Mouse (Mus musculus): ENCODE data around the gene Gm20708. TPM values are rescaled to one million over a fixed set of nuclear protein-coding genes. Genes with fewer than 3 reads are reported as not detected.
"Not testable (repeated sequence)": the region's sequence is repeated elsewhere in the genome, so short reads cannot be mapped to it uniquely, and the experiment has no call there.

Gene Gm20708
- polyA plus RNA-seq, 1 experiment from 2014 or later = not detected

- peak overlapping the region; percentile 62 for H3K4me2 ChIP-seq (ENCODE audit: low read depth, low read length)
- H3K4me3 ChIP-seq (ENCODE audit: low read depth, low read length) = peak overlapping the region; percentile 28
- H3K36me3 ChIP-seq (replicated peaks; ENCODE audit: control insufficient read depth, insufficient read depth, low read depth, low read length) = no peaks in the 10 kb centered on the region
- peak overlapping the region; percentile 42; the same call in 1 of the 2 replicates for H3K9ac ChIP-seq (replicated peaks; ENCODE audit: low read length)
- H3K9me3 ChIP-seq (replicated peaks; ENCODE audit: control insufficient read depth, low read length) = no peaks in the 10 kb centered on the region
- H3K27ac ChIP-seq (replicated peaks; ENCODE audit: low read depth, low read length) = no peak overlapping the region
- H3K4me1 ChIP-seq (ENCODE audit: control insufficient read depth, insufficient read depth, low read length) = peaks cover 12% of the 10 kb centered on the region
- WGBS = 40% methylated on average over 9 of the region's 9 CpGs
- DNase-seq (ENCODE audit: low spot score) = no peak
- no peak for ATAC-seq (replicated peaks; ENCODE audit: insufficient number of reproducible peaks, low FRiP score, low TSS enrichment, low read depth)
- H3K27me3 ChIP-seq (ENCODE audit: control insufficient read depth, insufficient read depth, low read length) = peaks cover 5% of the 10 kb centered on the region
Measured at GRCm38 (mm10) chr11:117782705-117783034, 26.8 kb upstream of the Gm20708 start.

GRCm38 (mm10) chr11:117783089-117783488, 26.4 kb upstream of the Gm20708 start:
- no peaks in the 10 kb centered on the region for H3K9me3 ChIP-seq (replicated peaks; ENCODE audit: control insufficient read depth, low read length)
- H3K9ac ChIP-seq (replicated peaks; ENCODE audit: low read length) = peak overlapping the region; percentile 42; the same call in 1 of the 2 replicates
- H3K27ac ChIP-seq (replicated peaks; ENCODE audit: low read depth, low read length) = no peak overlapping the region
- ATAC-seq (replicated peaks; ENCODE audit: insufficient number of reproducible peaks, low FRiP score, low TSS enrichment, low read depth) (no peak), DNase-seq (ENCODE audit: low spot score) (peak; percentile 80)
- H3K4me1 ChIP-seq (ENCODE audit: control insufficient read depth, insufficient read depth, low read length) = peaks cover 12% of the 10 kb centered on the region
- peak overlapping the region; percentile 28 for H3K4me3 ChIP-seq (ENCODE audit: low read depth, low read length)
- peak overlapping the region; percentile 62 for H3K4me2 ChIP-seq (ENCODE audit: low read depth, low read length)
- H3K27me3 ChIP-seq (ENCODE audit: control insufficient read depth, insufficient read depth, low read length) = peaks cover 5% of the 10 kb centered on the region
- H3K36me3 ChIP-seq (replicated peaks; ENCODE audit: control insufficient read depth, insufficient read depth, low read depth, low read length) = no peaks in the 10 kb centered on the region
- 4% methylated on average over 31 of the region's 31 CpGs for WGBS

- DNase-seq (ENCODE audit: low spot score) (peak; percentile 24), ATAC-seq (replicated peaks; ENCODE audit: insufficient number of reproducible peaks, low FRiP score, low TSS enrichment, low read depth) (0 out of 2 replicates have a peak, but pooled peaks have one; percentile 25)
- no peak overlapping the region for H3K9ac ChIP-seq (replicated peaks; ENCODE audit: low read length)
- peaks cover 5% of the 10 kb centered on the region for H3K27me3 ChIP-seq (ENCODE audit: control insufficient read depth, insufficient read depth, low read length)
- no peaks in the 10 kb centered on the region for H3K36me3 ChIP-seq (replicated peaks; ENCODE audit: control insufficient read depth, insufficient read depth, low read depth, low read length)
- peak overlapping the region; percentile 62 for H3K4me2 ChIP-seq (ENCODE audit: low read depth, low read length)
- H3K27ac ChIP-seq (replicated peaks; ENCODE audit: low read depth, low read length) = no peak overlapping the region
- H3K4me1 ChIP-seq (ENCODE audit: control insufficient read depth, insufficient read depth, low read length) = peaks cover 9% of the 10 kb centered on the region
- no peak overlapping the region for H3K4me3 ChIP-seq (ENCODE audit: low read depth, low read length)
- WGBS = 29% methylated on average over 10 of the region's 10 CpGs
- H3K9me3 ChIP-seq (replicated peaks; ENCODE audit: control insufficient read depth, low read length) = no peaks in the 10 kb centered on the region
Measured at GRCm38 (mm10) chr11:117783683-117784309, 25.7 kb upstream of the Gm20708 start.

- Histone ChIP-seq H3K36me3 (replicated peaks; ENCODE audit: control insufficient read depth, insufficient read depth, low read depth, low read length) (no peaks in the 10 kb centered on the region), H3K9ac (replicated peaks; ENCODE audit: low read length) (no peak overlapping the region), H3K27me3 (ENCODE audit: control insufficient read depth, insufficient read depth, low read length) (peaks cover 5% of the 10 kb centered on the region), H3K9me3 (replicated peaks; ENCODE audit: control insufficient read depth, low read length) (no peaks in the 10 kb centered on the region), H3K4me1 (ENCODE audit: control insufficient read depth, insufficient read depth, low read length) (no peaks in the 10 kb centered on the region), H3K4me2 (ENCODE audit: low read depth, low read length) (no peak overlapping the region), H3K27ac (replicated peaks; ENCODE audit: low read depth, low read length) (no peak overlapping the region), H3K4me3 (ENCODE audit: low read depth, low read length) (no peak overlapping the region)
- no peak for ATAC-seq (replicated peaks; ENCODE audit: insufficient number of reproducible peaks, low FRiP score, low TSS enrichment, low read depth)
- 9% methylated on average over 10 of the region's 10 CpGs for WGBS
- DNase-seq (ENCODE audit: low spot score) = peak; percentile 63
Measured at GRCm38 (mm10) chr11:117786294-117786693, 23.2 kb upstream of the Gm20708 start.

- WGBS = 82% methylated on average over 7 of the region's 7 CpGs
- not testable (repeated sequence) for DNase-seq (ENCODE audit: low spot score); ATAC-seq (replicated peaks; ENCODE audit: insufficient number of reproducible peaks, low FRiP score, low TSS enrichment, low read depth)
Measured at GRCm38 (mm10) chr11:117788481-117788880, 21.0 kb upstream of the Gm20708 start.

GRCm38 (mm10) chr11:117790286-117790685, 19.2 kb upstream of the Gm20708 start:
- 7% methylated on average over 14 of the region's 14 CpGs for WGBS
- H3K27me3 ChIP-seq (ENCODE audit: control insufficient read depth, insufficient read depth, low read length) = no peaks in the 10 kb centered on the region
- no peak for ATAC-seq (replicated peaks; ENCODE audit: insufficient number of reproducible peaks, low FRiP score, low TSS enrichment, low read depth)
- no peak overlapping the region for H3K4me3 ChIP-seq (ENCODE audit: low read depth, low read length)
- H3K4me1 ChIP-seq (ENCODE audit: control insufficient read depth, insufficient read depth, low read length) = no peaks in the 10 kb centered on the region
- DNase-seq (ENCODE audit: low spot score) = peak; percentile 74
- H3K9ac ChIP-seq (replicated peaks; ENCODE audit: low read length) = no peak overlapping the region
- H3K9me3 ChIP-seq (replicated peaks; ENCODE audit: control insufficient read depth, low read length) = no peaks in the 10 kb centered on the region
- H3K27ac ChIP-seq (replicated peaks; ENCODE audit: low read depth, low read length) = no peak overlapping the region
- H3K36me3 ChIP-seq (replicated peaks; ENCODE audit: control insufficient read depth, insufficient read depth, low read depth, low read length) = no peaks in the 10 kb centered on the region
- H3K4me2 ChIP-seq (ENCODE audit: low read depth, low read length) = peak overlapping the region; percentile 15; the same call in 1 of the 2 replicates

More at GRCm38 (mm10) chr11:117788481-117788880, 21.0 kb upstream of the Gm20708 start:
- not testable (repeated sequence) for H3K4me2 ChIP-seq (ENCODE audit: low read depth, low read length); H3K9ac ChIP-seq (replicated peaks; ENCODE audit: low read length); H3K4me3 ChIP-seq (ENCODE audit: low read depth, low read length); H3K9me3 ChIP-seq (replicated peaks; ENCODE audit: control insufficient read depth, low read length); H3K27me3 ChIP-seq (ENCODE audit: control insufficient read depth, insufficient read depth, low read length); H3K36me3 ChIP-seq (replicated peaks; ENCODE audit: control insufficient read depth, insufficient read depth, low read depth, low read length); H3K27ac ChIP-seq (replicated peaks; ENCODE audit: low read depth, low read length); H3K4me1 ChIP-seq (ENCODE audit: control insufficient read depth, insufficient read depth, low read length)

- H3K4me1 ChIP-seq (ENCODE audit: control insufficient read depth, insufficient read depth, low read length) = no peaks in the 10 kb centered on the region
- 30% methylated on average over 23 of the region's 23 CpGs for WGBS
- H3K4me3 ChIP-seq (ENCODE audit: low read depth, low read length) = no peak overlapping the region
- H3K27ac ChIP-seq (replicated peaks; ENCODE audit: low read depth, low read length) = no peak overlapping the region
- no peaks in the 10 kb centered on the region for H3K9me3 ChIP-seq (replicated peaks; ENCODE audit: control insufficient read depth, low read length)
- no peaks in the 10 kb centered on the region for H3K36me3 ChIP-seq (replicated peaks; ENCODE audit: control insufficient read depth, insufficient read depth, low read depth, low read length)
- ATAC-seq (replicated peaks; ENCODE audit: insufficient number of reproducible peaks, low FRiP score, low TSS enrichment, low read depth) = no peak
- H3K9ac ChIP-seq (replicated peaks; ENCODE audit: low read length) = no peak overlapping the region
- H3K27me3 ChIP-seq (ENCODE audit: control insufficient read depth, insufficient read depth, low read length) = no peaks in the 10 kb centered on the region
- DNase-seq (ENCODE audit: low spot score) = no peak
- H3K4me2 ChIP-seq (ENCODE audit: low read depth, low read length) = no peak overlapping the region; the same call in 1 of the 2 replicates
Measured at GRCm38 (mm10) chr11:117790703-117791440, 18.6 kb upstream of the Gm20708 start.

GRCm38 (mm10) chr11:117791441-117791761, 18.1 kb upstream of the Gm20708 start:
- H3K36me3 ChIP-seq (replicated peaks; ENCODE audit: control insufficient read depth, insufficient read depth, low read depth, low read length) = no peaks in the 10 kb centered on the region
- WGBS = 80% methylated on average over 9 of the region's 9 CpGs
- H3K9me3 ChIP-seq (replicated peaks; ENCODE audit: control insufficient read depth, low read length) = no peaks in the 10 kb centered on the region
- ATAC-seq (replicated peaks; ENCODE audit: insufficient number of reproducible peaks, low FRiP score, low TSS enrichment, low read depth) = no peak
- no peak overlapping the region for H3K4me3 ChIP-seq (ENCODE audit: low read depth, low read length)
- no peak overlapping the region for H3K9ac ChIP-seq (replicated peaks; ENCODE audit: low read length)
- no peaks in the 10 kb centered on the region for H3K4me1 ChIP-seq (ENCODE audit: control insufficient read depth, insufficient read depth, low read length)
- no peak overlapping the region for H3K27ac ChIP-seq (replicated peaks; ENCODE audit: low read depth, low read length)
- DNase-seq (ENCODE audit: low spot score) = no peak
- H3K4me2 ChIP-seq (ENCODE audit: low read depth, low read length) = no peak overlapping the region
- H3K27me3 ChIP-seq (ENCODE audit: control insufficient read depth, insufficient read depth, low read length) = no peaks in the 10 kb centered on the region
